Mouse (Mus musculus) heart, postnatal 0 days (tissue): Measurements from ENCODE around the gene Ror2.

Source experiments
- CTCF ChIP-seq: IDR thresholded peaks from 2 replicates; pipeline ENCODE4 v1.5.1; 2016; ENCODE audit warnings: antibody characterized with exemption, control low read depth, low read depth
- EP300 ChIP-seq: IDR thresholded peaks from 2 replicates; pipeline ENCODE4 v1.6.1; 2016; ENCODE audit warnings: antibody characterized with exemption, low read depth

- no peak for TF ChIP-seq EP300
- TF ChIP-seq CTCF = no peak
Observed at GRCm38 (mm10) chr13:53325531-53325930, 39.6 kb upstream of the Ror2 start.
